Mouse (Mus musculus) spleen, adult 2 months (tissue): Measurements from ENCODE around the gene Capn11.

Experiments
- CTCF ChIP-seq: fragments of 200-500 bp; IDR thresholded peaks from 2 replicates; pipeline ENCODE4 v1.5.1; 2011; ENCODE audit warnings: mild to moderate bottlenecking, inconsistent platforms; ENCODE audit not compliant: insufficient read depth, insufficient read length, insufficient replicate concordance; ENCODE audit errors: extremely low read depth
- POLR2A ChIP-seq: fragments of 200-500 bp; IDR thresholded peaks from 2 replicates; pipeline ENCODE4 v1.6.1; 2011; ENCODE audit warnings: low read depth, low read length, inconsistent platforms

DNA sequence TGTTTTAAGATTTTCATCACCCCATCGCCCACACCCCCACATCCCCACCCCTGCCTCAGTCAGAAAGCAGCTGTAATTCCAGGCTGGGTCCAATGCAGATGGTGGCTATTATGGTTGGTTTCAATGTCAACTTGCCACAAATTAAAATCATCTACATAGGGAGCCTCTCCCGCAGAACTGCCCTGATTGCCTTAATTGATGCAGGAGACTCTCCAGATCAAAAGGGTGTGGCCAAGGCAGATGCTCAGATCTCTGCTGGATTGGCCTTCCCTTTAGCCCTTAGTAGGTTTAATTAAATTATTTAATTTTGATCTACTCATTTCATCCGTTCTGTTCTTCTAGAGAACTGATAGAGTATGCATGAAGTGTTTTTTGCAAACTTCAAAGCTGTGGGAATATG lies 56.1 kb downstream of the Capn11 start:
- TF ChIP-seq CTCF (no peak), POLR2A (no peak)
